Mouse (Mus musculus) B cell, adult 67 days (primary cell): ENCODE data around the gene Ubr3. TPM values are rescaled to one million over a fixed set of nuclear protein-coding genes. Genes with fewer than 3 reads are reported as not detected.

Source experiments
- total RNA-seq, 2 experiments: library from RNA; stranded (reverse); gene quantifications; 4 replicates each; pipeline ENCODE4 v1.2.4; 2023

Ubr3 gene
- total RNA-seq, result 10 to 100 TPM; 86.2 to 91.3 TPM

GRCm38 (mm10) chr2:69897039-69897617 lies at the start of gene Ubr3:
Gene Ubr3, plus strand, starts transcription at chr2:69897246.

GRCm38 (mm10) chr2:69861485-69862091 lies 35.5 kb upstream of the Ubr3 start, which contains the start of gene Ssb:
Gene Ssb, plus strand, starts transcription at chr2:69861562.

GRCm38 (mm10) chr2:69885451-69886305 lies 11.4 kb upstream of the Ubr3 start, which contains the start of gene Mettl5:
Gene Mettl5, minus strand, starts transcription at chr2:69885615.

GRCm38 (mm10) chr2:70038752-70039151 lies 141.7 kb downstream of the Ubr3 start, which contains the start of gene Myo3b:
Gene Myo3b, plus strand, starts transcription at chr2:70039126.

Other genes starting within 250 kb of the Ubr3 start
- 1 to 10 TPM in 1 of 2 experiments, under 1 TPM in 1; 0.29 to 3.7 TPM for gene Klhl41, start 227.1 kb upstream of the Ubr3 start, total RNA-seq
- 10 to 100 TPM; 23.7 to 35.2 TPM for gene Fastkd1, start 183.7 kb upstream of the Ubr3 start, total RNA-seq
- gene Ppig, start 174.7 kb upstream of the Ubr3 start, total RNA-seq, result 100 to 1,000 TPM in 1 of 2 experiments, 10 to 100 TPM in 1; 99.2 to 105 TPM
- gene Ccdc173, start 107.7 kb upstream of the Ubr3 start, total RNA-seq, result 1 to 10 TPM; 1.9 to 4.2 TPM
- 10 to 100 TPM; 37.7 to 47.8 TPM for gene Phospho2, start 107.6 kb upstream of the Ubr3 start, total RNA-seq
- under 1 TPM in 1 of 2 experiments, not detected in 1; 0.21 TPM for gene Klhl23, start 75.3 kb upstream of the Ubr3 start, total RNA-seq
- gene Ssb, start 35.7 kb upstream of the Ubr3 start, total RNA-seq, result 100 to 1,000 TPM; 180 to 187 TPM
- gene Mettl5, start 11.6 kb upstream of the Ubr3 start, total RNA-seq, result 10 to 100 TPM; 24.7 to 27.7 TPM
- 1 to 10 TPM in 1 of 2 experiments, under 1 TPM in 1; 0.90 to 1.1 TPM for gene Myo3b, start 141.9 kb downstream of the Ubr3 start, total RNA-seq